Mouse (Mus musculus) liver, embryonic 14.5 days (tissue): Measurements from ENCODE around the gene Fat2.

Experiments used
- CTCF ChIP-seq: IDR thresholded peaks from 2 replicates; pipeline ENCODE4 v1.5.1; 2016; ENCODE audit warnings: antibody characterized with exemption, low read depth, control low read depth
- EP300 ChIP-seq: IDR thresholded peaks from 2 replicates; pipeline ENCODE4 v1.6.1; 2016; ENCODE audit warnings: antibody characterized with exemption, low read depth

GRCm38 (mm10) chr11:55250527-55250926 is 85.8 kb downstream of the Fat2 start:
- no peak for TF ChIP-seq CTCF
- no peak for TF ChIP-seq EP300
